Mouse (Mus musculus) limb, embryonic 11.5 days (tissue): ENCODE measurements around the gene Txnrd2. TPM values are rescaled to one million over a fixed set of nuclear protein-coding genes. Genes with fewer than 3 reads are reported as not detected.

Experiments
- ATAC-seq: fragments of 200-750 bp; cut with Nextera tagmentation; 2 replicates; pipeline ENCODE4 v1.8.0; 2017; ENCODE audit warnings: low read depth; ENCODE audit not compliant: insufficient number of reproducible peaks, low FRiP score, low TSS enrichment
- DNase-seq: peaks from one replicate; pipeline ENCODE4 v3.0.0-alpha.2; 2015; ENCODE audit warnings: low spot score
- H3K27ac ChIP-seq: fragments of 300-500 bp; sonication (generic); replicated peaks from 2 replicates; pipeline ENCODE4 v1.5.1; 2014; ENCODE audit warnings: low read depth, mild to moderate bottlenecking, low read length
- H3K27me3 ChIP-seq: fragments of 300-500 bp; sonication (generic); 2 replicates; pipeline ENCODE4 v1.6.1; 2014; ENCODE audit warnings: mild to moderate bottlenecking, low read length, mixed read lengths; ENCODE audit not compliant: control insufficient read depth, insufficient read depth
- H3K36me3 ChIP-seq: fragments of 300-500 bp; sonication (generic); 2 replicates; pipeline ENCODE4 v1.6.1; 2014; ENCODE audit warnings: mild to moderate bottlenecking, low read length, moderate library complexity, mixed read lengths; ENCODE audit not compliant: control insufficient read depth, insufficient read depth
- H3K4me1 ChIP-seq: fragments of 300-500 bp; sonication (generic); 2 replicates; pipeline ENCODE4 v1.6.1; 2014; ENCODE audit warnings: low read length, mixed read lengths; ENCODE audit not compliant: control insufficient read depth, insufficient read depth
- H3K4me2 ChIP-seq: fragments of 300-500 bp; sonication (generic); 2 replicates; pipeline ENCODE4 v1.6.1; 2014; ENCODE audit warnings: low read depth, mild to moderate bottlenecking, moderate library complexity; ENCODE audit not compliant: severe bottlenecking
- H3K4me3 ChIP-seq: fragments of 300-500 bp; sonication (generic); 2 replicates; pipeline ENCODE4 v1.5.1; 2014; ENCODE audit warnings: low read depth, low read length
- H3K9ac ChIP-seq: fragments of 300-500 bp; sonication (generic); 2 replicates; pipeline ENCODE4 v1.6.1; 2014; ENCODE audit warnings: mild to moderate bottlenecking, low read length
- H3K9me3 ChIP-seq: fragments of 300-500 bp; sonication (generic); 2 replicates; pipeline ENCODE4 v1.6.1; 2016; ENCODE audit warnings: low read length; ENCODE audit not compliant: control insufficient read depth
- WGBS: fragments of 180-500 bp; shearing (Covaris S2); extraction: QIAGEN DNeasy Blood & Tissue Kit; methylation state at CpG from one replicate; pipeline ENCODE4 v1.1.7; 2014; 5-methylcytosine and 5-hydroxymethylcytosine counted together
- polyA plus RNA-seq: library from polyadenylated mRNA; unstranded; fragments of >200 nt; fragmentation: Nextera tagmentation; extraction: Ambion mirVana; gene quantifications from 2 replicates; pipeline ENCODE4 v1.2.1, GENCODE M21; 2014

The Txnrd2 gene
- polyA plus RNA-seq, 1 experiment from 2014 or later = 21.9 TPM

DNA sequence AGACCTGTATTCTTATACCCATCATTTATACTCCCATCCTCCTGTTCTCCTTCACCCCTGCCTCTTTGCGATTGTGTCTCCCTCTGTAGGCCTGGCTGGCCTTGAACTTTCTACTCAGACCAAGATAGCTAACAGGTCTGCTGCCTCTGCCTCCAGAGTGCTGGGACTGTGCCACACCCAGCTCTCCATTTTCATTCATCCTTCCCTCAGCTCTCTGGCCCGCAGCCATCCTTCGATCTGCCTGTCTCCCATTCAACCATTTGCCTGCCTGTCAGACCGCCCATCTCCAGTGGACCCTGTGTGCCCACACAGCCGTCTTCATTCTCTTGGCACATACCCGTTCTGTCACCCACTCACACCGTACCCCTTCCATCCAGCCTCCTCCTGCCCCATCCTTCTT, 42.0 kb upstream of the Txnrd2 start:
- WGBS = 80% methylated on average over 7 of the region's 7 CpGs
- Histone ChIP-seq H3K4me1 (peaks cover 24% of the 10 kb centered on the region), H3K27me3 (no peaks in the 10 kb centered on the region), H3K9me3 (no peaks in the 10 kb centered on the region), H3K36me3 (no peaks in the 10 kb centered on the region), H3K4me3 (no peak overlapping the region), H3K4me2 (no peak overlapping the region), H3K27ac (no peak overlapping the region), H3K9ac (no peak overlapping the region)
- no peak for ATAC-seq
- no peak for DNase-seq

DNA sequence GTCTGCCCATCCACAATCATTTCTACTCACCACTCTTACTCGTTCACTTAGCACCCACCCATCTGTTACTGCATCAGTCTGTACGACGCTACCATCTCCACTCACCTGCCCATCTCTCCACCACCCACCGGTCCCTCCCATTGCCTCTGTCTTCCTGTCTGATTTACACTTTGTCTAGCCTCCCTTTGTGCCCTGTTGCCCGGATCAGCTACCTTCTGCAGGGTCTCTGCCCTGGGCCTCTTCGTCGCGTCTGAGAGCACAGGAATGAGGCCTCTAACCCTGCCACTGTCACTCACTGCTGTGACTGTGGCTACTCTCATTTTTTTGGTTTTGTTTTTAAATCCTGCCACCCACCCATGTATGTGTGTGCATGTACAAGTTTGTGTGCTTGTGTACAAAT, 41.5 kb upstream of the Txnrd2 start:
- peaks cover 24% of the 10 kb centered on the region for H3K4me1 ChIP-seq
- no peak for DNase-seq
- no peak for ATAC-seq
- H3K4me3 ChIP-seq = no peak overlapping the region
- H3K36me3 ChIP-seq = no peaks in the 10 kb centered on the region
- 73% methylated on average over 8 of the region's 8 CpGs for WGBS
- no peaks in the 10 kb centered on the region for H3K27me3 ChIP-seq
- no peak overlapping the region for H3K9ac ChIP-seq
- H3K4me2 ChIP-seq = no peak overlapping the region
- H3K27ac ChIP-seq = no peak overlapping the region
- H3K9me3 ChIP-seq = no peaks in the 10 kb centered on the region

DNA sequence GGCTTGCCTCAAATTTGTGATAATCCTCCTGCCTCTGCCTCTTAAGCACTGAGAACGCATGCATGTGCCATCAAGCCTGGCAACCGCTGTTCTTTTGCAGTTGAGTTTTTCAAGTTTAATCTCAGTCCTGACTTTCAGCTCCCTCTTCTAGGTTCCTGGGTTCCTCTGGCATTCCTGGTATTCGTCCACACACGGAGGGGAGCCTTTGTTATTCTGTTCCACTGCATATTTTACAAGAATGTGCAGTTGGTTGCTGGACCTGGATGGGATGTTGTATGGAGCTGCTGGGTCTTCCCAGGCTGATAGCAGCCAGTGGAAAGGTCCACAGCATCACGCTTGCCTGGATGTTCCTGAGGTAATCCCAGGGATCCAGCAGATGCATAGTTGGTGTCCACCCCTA, 40.8 kb upstream of the Txnrd2 start:
- H3K4me2 ChIP-seq = no peak overlapping the region
- no peaks in the 10 kb centered on the region for H3K36me3 ChIP-seq
- H3K9me3 ChIP-seq = no peaks in the 10 kb centered on the region
- 83% methylated on average over 5 of the region's 5 CpGs for WGBS
- peaks cover 24% of the 10 kb centered on the region for H3K4me1 ChIP-seq
- no peak overlapping the region for H3K4me3 ChIP-seq
- H3K27me3 ChIP-seq = no peaks in the 10 kb centered on the region
- DNase-seq (no peak), ATAC-seq (no peak)
- H3K9ac ChIP-seq = no peak overlapping the region
- H3K27ac ChIP-seq = no peak overlapping the region

DNA sequence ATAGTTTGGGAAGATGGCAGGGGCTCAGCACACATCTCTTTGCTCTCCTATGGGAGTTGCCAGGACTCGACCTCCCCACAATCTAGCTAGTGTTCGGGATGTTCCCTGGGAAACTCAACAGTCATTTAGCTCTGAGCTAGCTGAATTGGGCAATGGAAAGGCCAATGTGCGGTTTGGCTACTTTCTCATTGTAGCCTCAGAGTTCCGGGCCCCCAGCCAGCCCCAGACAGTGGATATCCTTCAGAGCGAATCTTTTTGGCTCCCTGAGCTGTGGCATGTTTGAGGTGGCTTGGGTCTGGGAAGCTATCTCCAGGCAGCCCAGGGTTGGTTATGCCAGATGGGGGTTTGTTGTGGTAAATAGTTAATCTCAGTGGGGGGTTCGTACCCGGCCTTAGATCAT, 39.7 kb upstream of the Txnrd2 start:
- Histone ChIP-seq H3K27ac (no peak overlapping the region), H3K9me3 (no peaks in the 10 kb centered on the region), H3K4me2 (no peak overlapping the region), H3K4me1 (peaks cover 24% of the 10 kb centered on the region), H3K4me3 (no peak overlapping the region), H3K36me3 (no peaks in the 10 kb centered on the region), H3K9ac (no peak overlapping the region), H3K27me3 (no peaks in the 10 kb centered on the region)
- no peak for ATAC-seq
- DNase-seq = no peak
- WGBS = 81% methylated on average over 7 of the region's 7 CpGs

DNA sequence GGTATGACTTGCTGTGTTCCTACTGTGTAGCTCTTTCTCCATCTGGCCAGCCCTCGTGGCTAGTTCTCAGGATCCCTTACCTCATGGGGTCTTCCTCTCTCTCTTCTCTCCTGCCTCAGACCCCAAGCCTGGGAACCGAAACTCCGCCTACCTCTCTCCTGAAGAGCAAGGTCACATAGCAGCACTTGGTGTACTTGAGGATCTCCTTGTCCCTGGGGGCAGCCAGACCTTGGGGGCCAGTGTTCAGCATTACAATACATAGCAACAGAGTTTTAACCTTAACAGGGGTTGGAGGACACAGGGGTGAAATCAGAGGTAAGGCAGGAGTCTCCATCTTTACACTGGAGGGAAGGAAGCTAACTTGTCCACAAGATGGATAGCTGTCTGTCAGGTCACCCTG, 39.2 kb upstream of the Txnrd2 start:
- ATAC-seq (no peak), DNase-seq (no peak)
- H3K36me3 ChIP-seq = no peaks in the 10 kb centered on the region
- peaks cover 24% of the 10 kb centered on the region for H3K4me1 ChIP-seq
- H3K9ac ChIP-seq = no peak overlapping the region
- no peak overlapping the region for H3K27ac ChIP-seq
- WGBS = 64% methylated on average over 3 of the region's 3 CpGs
- no peak overlapping the region for H3K4me2 ChIP-seq
- H3K9me3 ChIP-seq = no peaks in the 10 kb centered on the region
- no peak overlapping the region for H3K4me3 ChIP-seq
- H3K27me3 ChIP-seq = no peaks in the 10 kb centered on the region

DNA sequence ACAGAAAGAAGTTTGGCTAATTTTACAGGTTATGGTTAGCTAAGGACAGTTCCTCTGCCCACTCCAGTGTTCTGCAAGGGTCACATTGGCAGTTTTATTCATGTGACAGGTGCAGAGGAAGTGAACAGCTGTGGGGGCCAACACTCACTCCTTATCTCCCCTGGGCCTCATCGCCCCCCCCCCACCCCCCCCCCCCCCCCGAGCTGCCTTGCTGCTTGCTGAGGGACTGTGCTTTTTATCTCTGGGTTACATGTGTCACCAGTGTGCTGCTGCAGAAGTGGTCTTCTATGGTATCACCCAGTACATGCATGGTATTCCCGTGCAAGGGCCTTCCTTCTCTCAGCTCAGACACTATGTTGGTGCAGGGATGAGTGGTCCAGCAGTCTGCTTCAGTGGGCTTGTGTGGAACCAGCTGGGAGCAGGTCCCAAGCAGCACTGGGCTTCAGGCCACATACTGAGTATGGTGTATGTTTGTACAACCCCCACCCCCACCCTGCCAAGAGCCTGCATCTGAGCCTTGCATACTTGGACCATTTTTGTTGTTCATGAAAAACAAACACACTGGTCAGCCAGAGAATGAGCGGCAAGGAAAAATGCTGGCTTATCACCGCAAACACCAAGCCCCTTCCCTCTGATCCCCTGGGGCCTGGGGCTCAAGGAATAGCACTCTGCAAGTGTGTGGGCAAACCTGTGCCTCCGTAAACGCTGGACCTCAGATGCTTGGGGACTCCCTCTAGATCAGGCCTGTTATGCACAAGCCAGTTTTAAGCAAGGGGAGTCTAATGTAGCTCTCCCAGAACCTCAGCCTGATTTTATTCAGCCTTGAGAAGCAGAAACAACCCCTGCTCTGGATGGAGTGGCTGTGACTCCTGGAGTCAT, 38.2 kb upstream of the Txnrd2 start:
- no peak for DNase-seq
- no peak overlapping the region for H3K4me3 ChIP-seq
- WGBS = 59% methylated on average over 5 of the region's 7 CpGs
- H3K4me1 ChIP-seq = peaks cover 24% of the 10 kb centered on the region
- no peaks in the 10 kb centered on the region for H3K27me3 ChIP-seq
- H3K4me2 ChIP-seq = no peak overlapping the region
- no peaks in the 10 kb centered on the region for H3K9me3 ChIP-seq
- no peaks in the 10 kb centered on the region for H3K36me3 ChIP-seq
- H3K9ac ChIP-seq = no peak overlapping the region
- no peak for ATAC-seq
- no peak overlapping the region for H3K27ac ChIP-seq

DNA sequence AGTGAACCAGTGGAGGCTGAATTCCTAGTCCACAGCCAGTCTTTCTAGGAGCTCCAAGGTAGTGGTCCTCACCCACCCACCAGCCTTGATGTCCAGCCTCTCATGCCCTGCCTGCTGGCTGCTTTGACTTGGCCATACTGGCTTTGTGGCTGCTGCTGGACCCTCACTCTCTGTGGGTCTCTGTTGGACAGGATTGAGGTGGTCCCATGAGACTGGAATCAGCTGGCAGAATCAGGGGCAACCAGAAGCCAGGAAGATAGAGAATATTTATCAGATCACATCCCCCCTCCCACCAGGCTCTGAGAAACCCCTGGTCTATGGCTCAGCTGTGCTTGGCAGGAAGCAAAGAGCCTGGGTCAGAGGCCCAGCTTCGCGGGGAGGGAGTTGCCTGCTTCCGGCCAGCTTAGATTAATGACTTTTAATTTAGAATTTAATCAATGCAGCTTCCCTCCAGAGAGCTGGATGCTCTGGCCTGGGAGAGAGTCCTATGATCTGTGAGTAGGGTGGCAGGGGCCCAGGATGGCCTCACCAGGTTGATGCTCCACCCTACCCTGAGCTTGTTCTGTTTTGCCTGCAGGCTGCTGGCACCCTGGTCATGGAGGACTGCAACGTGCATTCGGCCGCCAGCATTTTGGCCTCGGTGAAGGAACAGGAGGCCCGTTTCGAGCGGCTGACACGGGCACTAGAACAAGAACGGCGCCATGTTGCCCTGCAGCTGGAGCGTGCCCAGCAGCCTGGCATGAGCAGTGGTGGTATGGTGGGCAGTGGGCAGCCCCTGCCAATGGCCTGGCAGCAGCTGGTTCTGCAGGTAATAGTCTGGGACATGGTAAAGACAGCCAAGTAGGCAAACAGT, 37.4 kb upstream of the Txnrd2 start:
- DNase-seq = no peak
- no peak for ATAC-seq
- WGBS = 83% methylated on average over 14 of the region's 14 CpGs
- Histone ChIP-seq H3K4me2 (no peak overlapping the region), H3K27me3 (no peaks in the 10 kb centered on the region), H3K9ac (no peak overlapping the region), H3K27ac (no peak overlapping the region), H3K36me3 (no peaks in the 10 kb centered on the region), H3K4me3 (no peak overlapping the region), H3K9me3 (no peaks in the 10 kb centered on the region), H3K4me1 (peaks cover 27% of the 10 kb centered on the region)

DNA sequence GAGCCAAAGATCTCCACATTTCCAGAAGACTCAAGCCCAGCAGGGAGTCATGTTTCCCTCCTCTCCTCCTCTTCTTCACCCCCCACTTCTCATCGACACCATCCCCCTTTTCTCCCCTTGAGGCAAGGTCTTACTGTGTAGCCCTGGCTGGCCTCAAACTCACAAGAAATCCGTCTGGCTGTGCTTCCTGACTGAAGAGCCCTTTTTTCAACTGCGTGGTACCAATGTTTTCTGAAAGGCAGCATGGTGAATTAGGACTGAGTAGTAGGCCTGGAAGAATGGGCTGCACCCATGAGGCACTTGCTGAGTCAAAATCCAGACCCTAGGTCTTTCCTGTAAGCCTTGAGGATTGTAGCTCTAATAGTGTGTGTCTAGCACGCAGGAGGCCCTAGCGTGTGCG, 35.8 kb upstream of the Txnrd2 start:
- Histone ChIP-seq H3K4me2 (no peak overlapping the region), H3K4me3 (no peak overlapping the region), H3K4me1 (peaks cover 27% of the 10 kb centered on the region), H3K9me3 (no peaks in the 10 kb centered on the region), H3K27me3 (no peaks in the 10 kb centered on the region), H3K9ac (no peak overlapping the region), H3K36me3 (no peaks in the 10 kb centered on the region), H3K27ac (no peak overlapping the region)
- no peak for ATAC-seq
- no peak for DNase-seq
- WGBS = 76% methylated on average over 6 of the region's 6 CpGs
